Mouse (Mus musculus): ENCODE measurements at regions not wholly inside any gene's neighbourhood (a gene's known extent, or its start where the extent isn't known, plus 50 kb on each side); places are given as distances from the start of the nearest gene placed in this dataset.
A peak's percentile ranks its signal among the peaks of the same experiment; 100 is the strongest.

DNA sequence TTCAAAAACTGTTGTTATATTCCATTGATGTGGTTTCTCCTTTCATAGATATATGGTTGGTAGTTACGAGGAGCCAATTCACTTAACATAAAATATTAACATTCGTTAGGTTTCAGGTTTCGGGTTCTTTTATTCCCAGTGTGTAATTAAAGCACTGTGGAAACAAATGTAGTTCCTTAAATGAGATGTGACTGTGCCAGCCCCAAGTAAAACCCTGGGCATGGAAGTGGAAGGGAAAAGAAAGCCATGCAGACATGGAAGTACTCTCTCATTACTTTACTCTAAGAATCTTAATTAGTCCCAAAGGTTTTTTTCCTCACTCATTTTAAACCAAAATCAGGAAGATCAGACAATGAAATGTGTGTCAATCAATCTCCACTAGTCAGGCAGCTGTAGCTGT is 784.9 kb upstream of the Apob start:
- ATAC-seq (ENCODE audit: low FRiP score): no peak

DNA sequence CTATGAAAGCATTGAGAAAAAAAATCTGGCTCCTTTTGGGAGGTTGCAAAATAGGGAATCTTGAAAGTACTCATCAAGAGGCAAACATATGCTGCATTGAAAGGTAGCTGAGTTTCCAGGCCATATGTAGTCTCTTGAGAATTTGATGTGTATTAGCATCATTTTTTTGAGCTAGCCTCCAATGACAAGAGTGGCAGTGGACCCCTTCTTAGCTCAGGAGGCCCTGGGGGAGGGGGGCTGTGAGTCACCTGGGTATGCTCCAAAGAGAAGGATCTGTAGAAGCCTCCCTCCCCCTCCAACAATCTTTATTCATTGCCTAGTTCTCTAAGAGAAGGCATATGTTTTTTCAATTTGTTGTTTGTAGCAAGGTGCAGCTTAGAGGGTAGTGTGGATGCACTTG is 779.4 kb upstream of the Apob start:
- ATAC-seq (ENCODE audit: low FRiP score): no peak
- no peak overlapping the region for H3K27ac ChIP-seq (replicated peaks)

More for the DNA sequence above, 784.9 kb upstream of the Apob start:
- H3K4me2 ChIP-seq: no peak overlapping the region
- 61% methylated on average over 3 of the region's 3 CpGs for WGBS
- H3K4me3 ChIP-seq (replicated peaks): no peak overlapping the region
- H3K27me3 ChIP-seq (replicated peaks): no peaks in the 10 kb centered on the region
- no peaks in the 10 kb centered on the region for H3K9me3 ChIP-seq (replicated peaks)
- H3K9ac ChIP-seq (replicated peaks): no peak overlapping the region
- H3K27ac ChIP-seq (replicated peaks): no peak overlapping the region
- no peaks in the 10 kb centered on the region for H3K4me1 ChIP-seq
- H3K36me3 ChIP-seq: no peaks in the 10 kb centered on the region

DNA sequence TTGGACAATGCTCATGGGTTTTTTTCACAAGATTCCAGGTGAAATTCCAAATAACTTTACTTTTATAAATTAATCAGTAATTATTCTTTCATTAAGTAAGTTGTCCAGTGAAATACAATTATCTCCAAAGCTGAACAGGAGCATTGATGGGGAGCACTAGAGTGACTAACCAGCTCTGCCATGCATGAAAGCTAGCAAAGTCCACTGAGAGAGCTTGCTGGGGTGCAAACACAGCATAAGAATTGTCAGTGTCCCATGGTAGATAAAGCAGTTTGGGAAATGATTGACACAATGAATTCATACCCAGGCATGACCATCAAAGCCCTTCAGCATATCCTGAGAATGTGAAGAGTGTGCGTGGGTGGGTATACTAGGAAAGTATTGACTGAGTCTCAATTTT is 776.6 kb upstream of the Apob start:
- Histone ChIP-seq H3K9me3 (replicated peaks) (no peaks in the 10 kb centered on the region), H3K4me3 (replicated peaks) (no peak overlapping the region), H3K36me3 (no peaks in the 10 kb centered on the region), H3K27ac (replicated peaks) (no peak overlapping the region), H3K27me3 (replicated peaks) (no peaks in the 10 kb centered on the region), H3K4me2 (no peak overlapping the region), H3K9ac (replicated peaks) (no peak overlapping the region), H3K4me1 (no peaks in the 10 kb centered on the region)
- no peak for ATAC-seq (ENCODE audit: low FRiP score)
- WGBS: 97% methylated on average over 1 of the region's 1 CpGs

More for the DNA sequence above, 779.4 kb upstream of the Apob start:
- Histone ChIP-seq H3K36me3 (no peaks in the 10 kb centered on the region), H3K4me1 (no peaks in the 10 kb centered on the region), H3K9me3 (replicated peaks) (no peaks in the 10 kb centered on the region), H3K27me3 (replicated peaks) (no peaks in the 10 kb centered on the region), H3K4me2 (no peak overlapping the region), H3K4me3 (replicated peaks) (no peak overlapping the region), H3K9ac (replicated peaks) (no peak overlapping the region)

DNA sequence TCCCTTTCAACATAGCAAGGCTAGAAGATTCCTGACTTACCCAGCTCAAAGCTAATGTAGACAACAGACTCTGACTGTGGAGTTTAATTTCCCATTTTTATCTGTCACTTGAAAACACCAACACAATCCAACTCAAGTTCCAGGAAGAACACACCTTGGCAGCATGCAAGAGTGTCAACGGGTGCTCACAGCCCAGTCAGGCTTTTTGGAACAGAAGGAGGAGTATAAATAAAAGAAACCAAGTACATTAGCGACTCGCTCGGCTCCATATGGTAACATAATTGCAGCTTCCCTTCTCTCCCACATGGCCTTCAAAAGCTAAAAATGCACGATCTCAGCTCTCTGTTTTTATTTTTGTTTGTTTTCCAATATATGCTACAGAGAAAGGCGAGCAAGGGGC is 761.8 kb upstream of the Apob start:
- Histone ChIP-seq H3K27me3 (replicated peaks) (no peaks in the 10 kb centered on the region), H3K9me3 (replicated peaks) (no peaks in the 10 kb centered on the region), H3K4me1 (0 out of 2 replicates have a peak, but pooled peaks cover 5% of the 10 kb centered on the region), H3K36me3 (no peaks in the 10 kb centered on the region), H3K27ac (replicated peaks) (no peak overlapping the region), H3K9ac (replicated peaks) (no peak overlapping the region), H3K4me2 (no peak overlapping the region), H3K4me3 (replicated peaks) (no peak overlapping the region)
- ATAC-seq (ENCODE audit: low FRiP score): no peak
- WGBS: 65% methylated on average over 6 of the region's 6 CpGs

DNA sequence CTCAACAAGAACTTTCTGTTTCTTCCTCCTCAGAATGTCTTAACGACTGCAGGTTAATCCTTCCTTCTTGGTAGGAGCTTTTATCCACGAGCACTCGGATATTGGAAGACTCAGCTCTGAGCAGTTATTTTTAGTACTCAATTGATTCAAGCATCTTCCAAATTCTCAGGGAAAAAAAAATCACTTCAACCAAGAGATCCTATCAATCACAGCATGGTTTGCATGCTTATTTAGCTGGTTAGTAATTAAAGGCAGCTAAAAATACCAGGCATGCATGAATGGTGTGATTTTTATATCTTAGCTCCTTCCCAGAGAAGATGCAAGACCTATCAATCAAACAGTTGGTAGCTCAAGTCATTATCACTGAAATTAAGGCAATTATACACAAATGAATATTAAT is 759.9 kb upstream of the Apob start:
- Histone ChIP-seq H3K9me3 (replicated peaks) (no peaks in the 10 kb centered on the region), H3K9ac (replicated peaks) (no peak overlapping the region), H3K4me3 (replicated peaks) (no peak overlapping the region), H3K4me1 (0 out of 2 replicates have a peak, but pooled peaks cover 5% of the 10 kb centered on the region), H3K36me3 (no peaks in the 10 kb centered on the region), H3K27ac (replicated peaks) (no peak overlapping the region), H3K4me2 (no peak overlapping the region), H3K27me3 (replicated peaks) (no peaks in the 10 kb centered on the region)
- ATAC-seq (ENCODE audit: low FRiP score): no peak
- 42% methylated on average over 3 of the region's 3 CpGs for WGBS

DNA sequence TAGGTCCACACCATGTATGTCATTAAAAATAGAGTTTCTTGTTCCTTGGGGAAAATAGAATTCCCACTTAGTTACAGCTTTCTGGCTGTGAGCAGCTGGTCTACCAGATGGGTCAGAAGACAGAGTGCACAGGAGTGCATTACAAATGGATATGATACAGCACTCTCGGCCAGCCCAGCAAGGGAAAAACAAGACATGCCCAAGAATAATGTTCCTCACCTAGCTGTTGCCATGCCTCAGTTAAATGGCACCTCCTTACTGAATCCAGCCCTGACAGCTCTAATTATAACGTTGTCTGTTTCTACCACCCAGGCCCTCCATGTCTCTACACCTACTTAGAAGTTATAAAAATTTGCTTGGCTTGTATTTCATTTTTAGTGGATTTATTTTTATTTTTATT is 749.3 kb upstream of the Apob start:
- H3K4me2 ChIP-seq: no peak overlapping the region
- WGBS: 62% methylated on average over 2 of the region's 2 CpGs
- H3K36me3 ChIP-seq: no peaks in the 10 kb centered on the region
- H3K9me3 ChIP-seq (replicated peaks): no peaks in the 10 kb centered on the region
- no peak overlapping the region for H3K27ac ChIP-seq (replicated peaks)
- H3K4me3 ChIP-seq (replicated peaks): no peak overlapping the region
- ATAC-seq (ENCODE audit: low FRiP score): no peak
- no peaks in the 10 kb centered on the region for H3K4me1 ChIP-seq
- no peak overlapping the region for H3K9ac ChIP-seq (replicated peaks)
- H3K27me3 ChIP-seq (replicated peaks): no peaks in the 10 kb centered on the region

DNA sequence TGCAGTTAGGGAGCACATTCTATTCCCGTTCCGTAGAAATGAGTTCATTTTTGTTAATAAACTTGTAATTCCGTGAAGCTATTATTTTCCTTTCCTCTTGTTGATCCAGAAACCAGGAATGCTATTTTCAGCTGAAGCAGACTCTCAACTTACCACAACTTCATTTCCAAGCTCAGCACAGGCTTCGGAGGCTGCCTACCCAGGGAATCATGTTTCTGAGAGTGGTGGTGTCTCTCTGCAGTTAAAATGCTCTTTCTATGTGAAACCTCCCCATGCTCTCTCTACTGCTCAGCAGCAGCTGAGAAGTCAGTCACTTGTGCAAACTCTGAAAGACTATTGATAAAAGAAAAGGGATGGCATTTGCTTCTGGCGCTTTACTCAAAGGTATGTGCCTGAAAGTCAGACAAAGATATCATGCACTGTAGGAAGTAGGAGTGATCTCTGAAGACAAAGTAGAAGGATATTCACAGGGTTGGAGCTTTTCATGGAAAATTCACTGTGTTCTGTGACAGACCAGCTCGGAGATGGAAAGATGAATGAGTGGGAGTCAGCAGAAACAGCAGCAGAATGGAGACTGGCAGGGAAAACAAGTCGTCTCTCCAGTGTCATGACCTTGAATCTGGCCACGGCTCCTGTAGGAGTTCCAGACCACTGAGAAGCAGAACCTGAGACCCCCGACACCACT is 748.8 kb upstream of the Apob start:
- ATAC-seq (ENCODE audit: low FRiP score): no peak
- 83% methylated on average over 9 of the region's 9 CpGs for WGBS
- Histone ChIP-seq H3K4me2 (no peak overlapping the region), H3K9me3 (replicated peaks) (no peaks in the 10 kb centered on the region), H3K4me3 (replicated peaks) (no peak overlapping the region), H3K27me3 (replicated peaks) (no peaks in the 10 kb centered on the region), H3K36me3 (no peaks in the 10 kb centered on the region), H3K27ac (replicated peaks) (no peak overlapping the region), H3K9ac (replicated peaks) (no peak overlapping the region), H3K4me1 (no peaks in the 10 kb centered on the region)

DNA sequence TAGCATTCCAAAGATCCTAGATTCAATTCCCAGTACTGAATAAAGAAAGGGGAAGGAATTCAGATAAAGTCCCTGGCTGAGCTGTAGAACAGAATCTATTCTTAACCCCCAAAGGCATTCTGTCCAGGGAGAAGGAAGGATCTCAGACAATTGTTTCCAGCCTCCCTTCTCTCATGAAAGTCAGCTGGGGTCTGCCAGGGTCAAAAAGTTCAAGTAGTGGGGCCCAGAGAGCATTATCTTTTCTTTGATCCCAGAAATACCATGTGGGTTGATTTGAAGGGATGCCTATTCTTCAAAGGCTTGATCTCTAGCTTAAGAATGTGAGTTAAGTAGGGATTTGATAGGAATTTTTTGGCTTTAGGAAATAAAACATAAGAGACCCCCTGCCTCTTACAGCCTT is 727.1 kb upstream of the Apob start:
- Histone ChIP-seq H3K4me3 (replicated peaks) (no peak overlapping the region), H3K27me3 (replicated peaks) (no peaks in the 10 kb centered on the region), H3K9me3 (replicated peaks) (no peaks in the 10 kb centered on the region), H3K4me1 (no peaks in the 10 kb centered on the region), H3K27ac (replicated peaks) (no peak overlapping the region), H3K9ac (replicated peaks) (no peak overlapping the region), H3K36me3 (no peaks in the 10 kb centered on the region), H3K4me2 (no peak overlapping the region)
- ATAC-seq (ENCODE audit: low FRiP score): no peak

DNA sequence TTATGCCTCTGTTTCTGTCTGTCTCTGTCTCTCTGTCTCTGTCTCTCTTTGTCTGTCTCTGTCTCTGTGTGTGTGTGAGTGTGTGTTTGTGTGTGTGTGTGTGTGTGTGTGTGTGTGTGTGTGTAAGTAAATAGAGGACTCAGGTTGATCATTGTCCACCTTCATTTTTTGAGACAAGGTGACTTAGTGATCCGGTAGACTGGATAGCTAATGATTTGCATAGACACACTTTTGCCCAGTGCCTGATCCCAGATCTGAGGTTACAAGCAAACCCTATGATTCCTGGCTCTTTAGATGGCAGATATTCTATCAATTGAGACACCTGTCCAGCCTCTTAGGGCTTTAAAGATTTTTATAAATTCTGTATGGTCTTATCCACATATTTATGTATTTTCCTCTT is 706.9 kb upstream of the Apob start:
- no peak for ATAC-seq (ENCODE audit: low FRiP score)
- WGBS: 96% methylated on average over 1 of the region's 1 CpGs
- no peak overlapping the region for H3K4me2 ChIP-seq
- H3K4me3 ChIP-seq (replicated peaks): no peak overlapping the region
- H3K36me3 ChIP-seq: no peaks in the 10 kb centered on the region
- H3K27ac ChIP-seq (replicated peaks): no peak overlapping the region
- no peaks in the 10 kb centered on the region for H3K4me1 ChIP-seq
- no peak overlapping the region for H3K9ac ChIP-seq (replicated peaks)
- H3K9me3 ChIP-seq (replicated peaks): no peaks in the 10 kb centered on the region
- no peaks in the 10 kb centered on the region for H3K27me3 ChIP-seq (replicated peaks)

DNA sequence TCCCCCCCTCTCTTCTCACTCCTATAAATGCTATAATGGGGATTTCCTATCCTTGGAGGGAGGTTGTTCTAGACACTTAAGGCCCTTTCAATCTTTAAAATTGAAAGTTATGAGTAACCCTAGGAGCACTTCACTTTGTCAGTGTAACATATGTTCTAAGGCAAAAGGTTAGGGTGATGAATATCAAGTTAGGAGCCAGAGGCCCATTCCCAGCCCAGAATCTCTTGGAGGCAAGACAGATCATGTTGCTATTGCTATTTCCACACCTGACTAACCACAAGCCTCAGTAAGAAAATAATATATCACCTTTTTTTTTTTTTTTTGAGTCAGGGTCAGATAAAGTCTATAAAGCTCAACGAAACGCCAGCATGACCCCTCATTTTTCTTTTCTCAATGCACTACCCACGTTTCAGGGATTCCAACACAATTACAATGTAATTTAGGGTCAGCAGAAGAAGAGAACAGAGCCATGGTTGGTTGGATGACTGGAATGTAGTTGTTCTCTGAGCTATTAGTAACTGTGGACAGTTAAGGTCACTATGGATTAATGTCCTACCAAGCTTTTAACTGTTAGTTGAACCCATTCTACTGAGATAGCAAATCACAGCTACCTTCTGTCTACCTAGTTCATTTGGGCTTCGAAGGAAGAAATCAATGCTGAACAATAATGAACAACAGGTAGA is 693.0 kb upstream of the Apob start:
- WGBS: 58% methylated on average over 4 of the region's 4 CpGs
- H3K36me3 ChIP-seq: no peaks in the 10 kb centered on the region
- H3K4me2 ChIP-seq: no peak overlapping the region
- H3K27ac ChIP-seq (replicated peaks): no peak overlapping the region
- no peaks in the 10 kb centered on the region for H3K27me3 ChIP-seq (replicated peaks)
- no peak overlapping the region for H3K9ac ChIP-seq (replicated peaks)
- H3K4me3 ChIP-seq (replicated peaks): no peak overlapping the region
- ATAC-seq (ENCODE audit: low FRiP score): no peak
- H3K9me3 ChIP-seq (replicated peaks): no peaks in the 10 kb centered on the region
- H3K4me1 ChIP-seq: no peaks in the 10 kb centered on the region

DNA sequence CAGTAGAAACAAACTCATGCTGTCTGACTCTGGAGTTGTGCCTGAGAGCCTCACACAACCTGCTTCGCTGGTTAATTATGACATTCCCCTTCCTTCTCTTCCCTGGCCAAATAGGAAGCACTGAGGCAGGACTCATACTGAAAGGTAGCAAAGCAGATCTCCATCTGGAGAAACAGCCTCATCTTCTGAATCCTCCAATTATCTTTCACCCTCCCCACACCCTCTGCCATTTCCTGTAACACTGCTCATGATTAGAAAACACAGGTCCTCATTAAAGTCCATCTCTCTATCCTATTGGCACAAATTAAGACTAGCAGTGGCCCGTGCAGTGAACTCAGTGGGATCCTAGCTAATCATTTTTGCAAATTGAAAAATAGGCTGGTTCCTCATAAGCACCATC is 685.9 kb upstream of the Apob start:
- ATAC-seq (ENCODE audit: low FRiP score): peak; percentile 45; the same call in 1 of the 2 replicates
- Histone ChIP-seq H3K27me3 (replicated peaks) (no peaks in the 10 kb centered on the region), H3K27ac (replicated peaks) (no peak overlapping the region), H3K9ac (replicated peaks) (no peak overlapping the region), H3K4me1 (peaks cover 6% of the 10 kb centered on the region; the same call in 1 of the 2 replicates), H3K36me3 (no peaks in the 10 kb centered on the region), H3K4me3 (replicated peaks) (no peak overlapping the region), H3K4me2 (no peak overlapping the region), H3K9me3 (replicated peaks) (no peaks in the 10 kb centered on the region)
- WGBS: 50% methylated on average over 2 of the region's 2 CpGs

DNA sequence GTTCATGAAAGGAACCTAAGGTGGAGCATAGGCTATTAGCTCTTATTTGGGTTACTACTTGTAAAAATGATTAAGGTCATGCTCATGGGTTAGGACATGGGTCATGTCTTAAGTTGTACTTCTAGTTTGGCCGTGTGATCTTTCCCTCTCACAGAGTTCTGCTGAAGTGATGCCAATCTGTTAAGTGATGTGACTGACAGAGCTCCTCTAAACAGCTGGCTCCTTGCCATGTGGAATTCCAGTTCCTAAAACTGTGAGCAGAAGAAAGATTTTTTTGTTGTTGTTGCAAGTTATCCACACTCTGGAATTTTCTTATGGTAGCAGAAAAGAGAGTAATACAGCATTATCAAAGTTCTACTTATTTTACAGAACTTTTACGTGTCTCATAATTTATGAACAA is 680.4 kb upstream of the Apob start:
- Histone ChIP-seq H3K9me3 (replicated peaks) (no peaks in the 10 kb centered on the region), H3K4me1 (no peaks in the 10 kb centered on the region), H3K4me3 (replicated peaks) (no peak overlapping the region), H3K27ac (replicated peaks) (no peak overlapping the region), H3K36me3 (no peaks in the 10 kb centered on the region), H3K9ac (replicated peaks) (no peak overlapping the region), H3K27me3 (replicated peaks) (no peaks in the 10 kb centered on the region), H3K4me2 (no peak overlapping the region)
- WGBS: 70% methylated on average over 2 of the region's 2 CpGs
- ATAC-seq (ENCODE audit: low FRiP score): no peak
